Mouse (Mus musculus): ENCODE results near the gene Cdkn1b. TPM values are rescaled to one million over a fixed set of nuclear protein-coding genes. Genes with fewer than 3 reads are reported as not detected.

Cdkn1b gene
- total RNA-seq, 1 experiment from 2014 or later = 301 TPM

- ATAC-seq (replicated peaks; ENCODE audit: insufficient number of reproducible peaks, low FRiP score, low TSS enrichment, poor library complexity, severe bottlenecking) = no peak
Observed at GRCm38 (mm10) chr6:134953976-134954375, 33.8 kb downstream of the Cdkn1b start.

- no peak for ATAC-seq (replicated peaks; ENCODE audit: insufficient number of reproducible peaks, low FRiP score, low TSS enrichment, poor library complexity, severe bottlenecking)
Observed at GRCm38 (mm10) chr6:134956388-134956787, 36.2 kb downstream of the Cdkn1b start.

GRCm38 (mm10) chr6:134961286-134961685, 41.1 kb downstream of the Cdkn1b start:
- no peak for ATAC-seq (replicated peaks; ENCODE audit: insufficient number of reproducible peaks, low FRiP score, low TSS enrichment, poor library complexity, severe bottlenecking)

GRCm38 (mm10) chr6:134961858-134962517, 41.8 kb downstream of the Cdkn1b start:
- ATAC-seq (replicated peaks; ENCODE audit: insufficient number of reproducible peaks, low FRiP score, low TSS enrichment, poor library complexity, severe bottlenecking) = no peak

- ATAC-seq (replicated peaks; ENCODE audit: insufficient number of reproducible peaks, low FRiP score, low TSS enrichment, poor library complexity, severe bottlenecking) = no peak
Observed at GRCm38 (mm10) chr6:134962518-134962893, 42.3 kb downstream of the Cdkn1b start.

GRCm38 (mm10) chr6:134963910-134964309, 43.7 kb downstream of the Cdkn1b start:
- no peak for ATAC-seq (replicated peaks; ENCODE audit: insufficient number of reproducible peaks, low FRiP score, low TSS enrichment, poor library complexity, severe bottlenecking)

GRCm38 (mm10) chr6:134966681-134967080, 46.5 kb downstream of the Cdkn1b start:
- ATAC-seq (replicated peaks; ENCODE audit: insufficient number of reproducible peaks, low FRiP score, low TSS enrichment, poor library complexity, severe bottlenecking) = no peak

- no peak for ATAC-seq (replicated peaks; ENCODE audit: insufficient number of reproducible peaks, low FRiP score, low TSS enrichment, poor library complexity, severe bottlenecking)
Observed at GRCm38 (mm10) chr6:134968326-134968725, 48.1 kb downstream of the Cdkn1b start.

- ATAC-seq (replicated peaks; ENCODE audit: insufficient number of reproducible peaks, low FRiP score, low TSS enrichment, poor library complexity, severe bottlenecking) = no peak
Observed at GRCm38 (mm10) chr6:134969498-134969897, 49.3 kb downstream of the Cdkn1b start.

GRCm38 (mm10) chr6:134972096-134972495, 51.9 kb downstream of the Cdkn1b start:
- ATAC-seq (replicated peaks; ENCODE audit: insufficient number of reproducible peaks, low FRiP score, low TSS enrichment, poor library complexity, severe bottlenecking) = no peak

Other genes starting within 250 kb of the Cdkn1b start
- 234 to 312 TPM (median 310 TPM) in 3 replicates for gene Dusp16, start 127.8 kb upstream of the Cdkn1b start, total RNA-seq (2017)
- gene Crebl2, start 90.2 kb upstream of the Cdkn1b start, total RNA-seq (2017) = 25.9 to 36.8 TPM (median 29.9 TPM) in 3 replicates
- 5.4 to 11.0 TPM (median 6.3 TPM) in 3 replicates for gene Gpr19, start 21.8 kb upstream of the Cdkn1b start, total RNA-seq (2017)
- 0.32 to 0.49 TPM (median 0.38 TPM) in 3 replicates for gene Apold1, start 61.3 kb downstream of the Cdkn1b start, total RNA-seq (2017)
- 104 to 152 TPM (median 151 TPM) in 3 replicates for gene Ddx47, start 91.2 kb downstream of the Cdkn1b start, total RNA-seq (2017)
- 0.67 to 1.6 TPM (median 0.85 TPM) in 3 replicates for gene Gprc5a, start 145.2 kb downstream of the Cdkn1b start, total RNA-seq (2017)
- gene Gprc5d, start 197.9 kb downstream of the Cdkn1b start, total RNA-seq (2017) = not detected in 3 replicates